Mouse (Mus musculus): ENCODE data around the gene Lrch1. TPM values are rescaled to one million over a fixed set of nuclear protein-coding genes. Genes with fewer than 3 reads are reported as not detected.

Gene Lrch1
- total and polyA plus RNA-seq, 3 experiments, result 7.5 to 17.1 (median 14.8) TPM

- intact Hi-C loops (cut with DNase I), result loop anchor here (1.0 kb wide), 1 partner anchor 30 kb away; no protein-coding TSS in a partner anchor
These were observed 34.1 kb downstream of the Lrch1 start for GRCm38 (mm10) chr14:74913381-74914230.

DNA sequence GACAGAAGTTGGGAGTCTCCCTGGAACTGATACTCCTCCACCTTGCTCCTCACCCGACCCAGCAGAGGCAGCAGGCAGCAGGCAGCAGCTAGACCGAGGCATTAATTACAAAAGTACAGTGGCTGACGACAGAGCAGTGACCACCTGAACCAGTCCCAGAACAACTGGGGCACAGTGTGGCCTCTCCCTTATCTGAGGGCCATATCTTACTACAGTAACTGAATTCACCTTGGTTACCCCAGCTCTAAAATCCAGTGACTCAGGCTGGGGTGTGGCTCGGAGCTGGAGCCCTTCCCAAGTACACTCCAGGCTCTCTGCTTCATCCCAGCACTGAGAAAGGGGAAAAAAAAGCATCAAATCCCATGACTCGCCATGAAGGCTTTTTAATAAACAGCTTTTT lies 37.3 kb downstream of the Lrch1 start:
- intact Hi-C loops (cut with DNase I), result no loop called here
- H3K4me1 ChIP-seq (ENCODE audit: control insufficient read depth, insufficient read depth, low read length), result peaks cover 42% of the 10 kb centered on the region

More at GRCm38 (mm10) chr14:74913381-74914230, 34.1 kb downstream of the Lrch1 start:
- H3K4me3 ChIP-seq, result peak overlapping the region; percentile 26; the same call in 1 of the 2 replicates
- TF ChIP-seq EP300 (IDR thresholded peaks at IDR 0.05; ENCODE audit: insufficient read depth, low read depth, low read length), result 0 out of 2 replicates have a peak, but pooled peaks have one; percentile 28
- TF ChIP-seq CTCF (IDR thresholded peaks at IDR 0.05), result no peak
- TF ChIP-seq POLR2A (IDR thresholded peaks at IDR 0.05; ENCODE audit: insufficient read depth, low read depth, low read length), result 0 out of 2 replicates have a peak, but pooled peaks have one; percentile 19
- peak overlapping the region; percentile 0; the same call in 1 of the 2 replicates for H3K9ac ChIP-seq (ENCODE audit: low read depth, low read length)
- peaks cover 6% of the 10 kb centered on the region for H3K79me2 ChIP-seq (replicated peaks; ENCODE audit: control insufficient read depth, insufficient read depth, low read length)
- peaks cover 14% of the 10 kb centered on the region for H3K36me3 ChIP-seq (ENCODE audit: control insufficient read depth, insufficient read depth, low read length)
- peak overlapping the region; percentile 61 for H3K27ac ChIP-seq
- H3K27me3 ChIP-seq (ENCODE audit: control insufficient read depth, insufficient read depth, low read length), result no peaks in the 10 kb centered on the region
- peak; percentile 45 to 46 for DNase-seq
- H3K4me1 ChIP-seq (ENCODE audit: control insufficient read depth, insufficient read depth, low read length), result peaks cover 43% of the 10 kb centered on the region
- WGBS, result 41% methylated on average over 20 of the region's 20 CpGs

GRCm38 (mm10) chr14:74909021-74909420 lies 38.7 kb downstream of the Lrch1 start:
- Histone ChIP-seq H3K79me2 (replicated peaks; ENCODE audit: control insufficient read depth, insufficient read depth, low read length) (peaks cover 3% of the 10 kb centered on the region), H3K36me3 (ENCODE audit: control insufficient read depth, insufficient read depth, low read length) (peaks cover 16% of the 10 kb centered on the region), H3K4me3 (no peak overlapping the region), H3K4me1 (ENCODE audit: control insufficient read depth, insufficient read depth, low read length) (peaks cover 41% of the 10 kb centered on the region), H3K27me3 (ENCODE audit: control insufficient read depth, insufficient read depth, low read length) (no peaks in the 10 kb centered on the region), H3K27ac (peak overlapping the region; percentile 21; the same call in 1 of the 2 replicates), H3K9ac (ENCODE audit: low read depth, low read length) (no peak overlapping the region)
- no peak for TF ChIP-seq EP300 (IDR thresholded peaks at IDR 0.05; ENCODE audit: insufficient read depth, low read depth, low read length)
- DNase-seq, result no peak
- intact Hi-C loops (cut with DNase I), result no loop called here
- WGBS, result 70% methylated on average over 8 of the region's 8 CpGs

More for the DNA sequence above, 37.3 kb downstream of the Lrch1 start:
- WGBS, result 19% methylated on average over 5 of the region's 5 CpGs
- Histone ChIP-seq H3K4me3 (no peak overlapping the region), H3K79me2 (replicated peaks; ENCODE audit: control insufficient read depth, insufficient read depth, low read length) (peaks cover 3% of the 10 kb centered on the region; the same call in 1 of the 2 replicates), H3K36me3 (ENCODE audit: control insufficient read depth, insufficient read depth, low read length) (peaks cover 22% of the 10 kb centered on the region), H3K27me3 (ENCODE audit: control insufficient read depth, insufficient read depth, low read length) (no peaks in the 10 kb centered on the region), H3K9ac (ENCODE audit: low read depth, low read length) (no peak overlapping the region), H3K27ac (peak overlapping the region; percentile 76)
- TF ChIP-seq CTCF (IDR thresholded peaks at IDR 0.05), result no peak
- no peak for TF ChIP-seq POLR2A (IDR thresholded peaks at IDR 0.05; ENCODE audit: insufficient read depth, low read depth, low read length)
- TF ChIP-seq EP300 (IDR thresholded peaks at IDR 0.05; ENCODE audit: insufficient read depth, low read depth, low read length), result no peak
- peak in 1 of 2 experiments; percentile 67 for DNase-seq

GRCm38 (mm10) chr14:74908250-74908649 lies 39.4 kb downstream of the Lrch1 start:
- WGBS, result 89% methylated on average over 6 of the region's 6 CpGs
- no peak overlapping the region for H3K27ac ChIP-seq

GRCm38 (mm10) chr14:74907706-74908105 lies 40.0 kb downstream of the Lrch1 start:
- peaks cover 2% of the 10 kb centered on the region for H3K79me2 ChIP-seq (replicated peaks; ENCODE audit: control insufficient read depth, insufficient read depth, low read length)
- 78% methylated on average over 8 of the region's 8 CpGs for WGBS
- H3K27me3 ChIP-seq (ENCODE audit: control insufficient read depth, insufficient read depth, low read length), result no peaks in the 10 kb centered on the region
- peaks cover 27% of the 10 kb centered on the region for H3K36me3 ChIP-seq (ENCODE audit: control insufficient read depth, insufficient read depth, low read length)
- no peak overlapping the region for H3K4me3 ChIP-seq
- intact Hi-C loops (cut with DNase I), result no loop called here
- TF ChIP-seq EP300 (IDR thresholded peaks at IDR 0.05; ENCODE audit: insufficient read depth, low read depth, low read length) (no peak), CTCF (IDR thresholded peaks at IDR 0.05) (no peak), POLR2A (IDR thresholded peaks at IDR 0.05; ENCODE audit: insufficient read depth, low read depth, low read length) (no peak)
- peaks cover 45% of the 10 kb centered on the region for H3K4me1 ChIP-seq (ENCODE audit: control insufficient read depth, insufficient read depth, low read length)
- DNase-seq, result no peak
- no peak overlapping the region for H3K9ac ChIP-seq (ENCODE audit: low read depth, low read length)
- no peak overlapping the region; the same call in 1 of the 2 replicates for H3K27ac ChIP-seq

More at GRCm38 (mm10) chr14:74908250-74908649, 39.4 kb downstream of the Lrch1 start:
- Histone ChIP-seq H3K79me2 (replicated peaks; ENCODE audit: control insufficient read depth, insufficient read depth, low read length) (peaks cover 3% of the 10 kb centered on the region), H3K4me3 (no peak overlapping the region), H3K27me3 (ENCODE audit: control insufficient read depth, insufficient read depth, low read length) (no peaks in the 10 kb centered on the region), H3K36me3 (ENCODE audit: control insufficient read depth, insufficient read depth, low read length) (peaks cover 24% of the 10 kb centered on the region), H3K4me1 (ENCODE audit: control insufficient read depth, insufficient read depth, low read length) (peaks cover 43% of the 10 kb centered on the region), H3K9ac (ENCODE audit: low read depth, low read length) (no peak overlapping the region)
- intact Hi-C loops (cut with DNase I), result no loop called here
- DNase-seq, result no peak
- TF ChIP-seq CTCF (IDR thresholded peaks at IDR 0.05) (no peak), POLR2A (IDR thresholded peaks at IDR 0.05; ENCODE audit: insufficient read depth, low read depth, low read length) (no peak), EP300 (IDR thresholded peaks at IDR 0.05; ENCODE audit: insufficient read depth, low read depth, low read length) (no peak)

GRCm38 (mm10) chr14:74905990-74906389 lies 41.7 kb downstream of the Lrch1 start:
- H3K4me1 ChIP-seq (ENCODE audit: control insufficient read depth, insufficient read depth, low read length), result peaks cover 40% of the 10 kb centered on the region
- H3K9ac ChIP-seq (ENCODE audit: low read depth, low read length), result no peak overlapping the region
- peaks cover 30% of the 10 kb centered on the region for H3K36me3 ChIP-seq (ENCODE audit: control insufficient read depth, insufficient read depth, low read length)
- TF ChIP-seq EP300 (IDR thresholded peaks at IDR 0.05; ENCODE audit: insufficient read depth, low read depth, low read length) (no peak), CTCF (IDR thresholded peaks at IDR 0.05) (no peak), POLR2A (IDR thresholded peaks at IDR 0.05; ENCODE audit: insufficient read depth, low read depth, low read length) (no peak)
- intact Hi-C loops (cut with DNase I), result no loop called here
- no peak overlapping the region for H3K4me3 ChIP-seq
- 48% methylated on average over 3 of the region's 3 CpGs for WGBS
- peak overlapping the region; percentile 55; the same call in 1 of the 2 replicates for H3K27ac ChIP-seq
- H3K27me3 ChIP-seq (ENCODE audit: control insufficient read depth, insufficient read depth, low read length), result no peaks in the 10 kb centered on the region
- H3K79me2 ChIP-seq (replicated peaks; ENCODE audit: control insufficient read depth, insufficient read depth, low read length), result peaks cover 2% of the 10 kb centered on the region
- DNase-seq, result no peak
